Mouse (Mus musculus) limb, embryonic 13.5 days (tissue): ENCODE data around the gene Gbe1. TPM values are rescaled to one million over a fixed set of nuclear protein-coding genes. Genes with fewer than 3 reads are reported as not detected.
A peak's percentile ranks its signal among the peaks of the same experiment; 100 is the strongest.

ENCODE experiments used
- ATAC-seq: fragments of 200-750 bp; cut with Nextera tagmentation; 2 replicates; pipeline ENCODE4 v1.8.0; 2017; ENCODE audit warnings: low read depth, moderate number of reproducible peaks, moderate TSS enrichment; ENCODE audit not compliant: low FRiP score
- H3K27ac ChIP-seq: fragments of 300-500 bp; sonication (generic); 2 replicates; pipeline ENCODE4 v1.5.1; 2015; ENCODE audit warnings: inconsistent platforms, mild to moderate bottlenecking, moderate library complexity
- H3K27me3 ChIP-seq: fragments of 300-500 bp; sonication (generic); 2 replicates; pipeline ENCODE4 v1.6.1; 2015; ENCODE audit warnings: mild to moderate bottlenecking, inconsistent platforms
- H3K36me3 ChIP-seq: fragments of 300-500 bp; sonication (generic); 2 replicates; pipeline ENCODE4 v1.6.1; 2015; ENCODE audit warnings: inconsistent platforms, mild to moderate bottlenecking, moderate library complexity
- H3K4me1 ChIP-seq: fragments of 300-500 bp; sonication (generic); 2 replicates; pipeline ENCODE4 v1.6.1; 2015; ENCODE audit warnings: inconsistent platforms
- H3K4me2 ChIP-seq: fragments of 300-500 bp; sonication (generic); replicated peaks from 2 replicates; pipeline ENCODE4 v1.6.1; 2015; ENCODE audit warnings: inconsistent platforms, mild to moderate bottlenecking, moderate library complexity
- H3K4me3 ChIP-seq: fragments of 300-500 bp; sonication (generic); 2 replicates; pipeline ENCODE4 v1.5.1; 2015; ENCODE audit warnings: moderate library complexity, mild to moderate bottlenecking, inconsistent platforms
- H3K9ac ChIP-seq: fragments of 300-500 bp; sonication (generic); 2 replicates; pipeline ENCODE4 v1.6.1; 2015; ENCODE audit warnings: mild to moderate bottlenecking, inconsistent platforms
- H3K9me3 ChIP-seq: fragments of 300-500 bp; sonication (generic); 2 replicates; pipeline ENCODE4 v1.6.1; 2016; ENCODE audit warnings: inconsistent platforms
- WGBS: fragments of 180-500 bp; shearing (Covaris S2); methylation state at CpG from one replicate; pipeline ENCODE4 v1.1.7; 2015; 5-methylcytosine and 5-hydroxymethylcytosine counted together
- polyA plus RNA-seq: library from polyadenylated mRNA; unstranded; fragments of >200 nt; fragmentation: Nextera tagmentation; extraction: Ambion mirVana; gene quantifications from 2 replicates; pipeline ENCODE4 v1.2.1, GENCODE M21; 2015

The Gbe1 gene
- 17.8 and 19.4 TPM in 2 replicates for polyA plus RNA-seq

DNA sequence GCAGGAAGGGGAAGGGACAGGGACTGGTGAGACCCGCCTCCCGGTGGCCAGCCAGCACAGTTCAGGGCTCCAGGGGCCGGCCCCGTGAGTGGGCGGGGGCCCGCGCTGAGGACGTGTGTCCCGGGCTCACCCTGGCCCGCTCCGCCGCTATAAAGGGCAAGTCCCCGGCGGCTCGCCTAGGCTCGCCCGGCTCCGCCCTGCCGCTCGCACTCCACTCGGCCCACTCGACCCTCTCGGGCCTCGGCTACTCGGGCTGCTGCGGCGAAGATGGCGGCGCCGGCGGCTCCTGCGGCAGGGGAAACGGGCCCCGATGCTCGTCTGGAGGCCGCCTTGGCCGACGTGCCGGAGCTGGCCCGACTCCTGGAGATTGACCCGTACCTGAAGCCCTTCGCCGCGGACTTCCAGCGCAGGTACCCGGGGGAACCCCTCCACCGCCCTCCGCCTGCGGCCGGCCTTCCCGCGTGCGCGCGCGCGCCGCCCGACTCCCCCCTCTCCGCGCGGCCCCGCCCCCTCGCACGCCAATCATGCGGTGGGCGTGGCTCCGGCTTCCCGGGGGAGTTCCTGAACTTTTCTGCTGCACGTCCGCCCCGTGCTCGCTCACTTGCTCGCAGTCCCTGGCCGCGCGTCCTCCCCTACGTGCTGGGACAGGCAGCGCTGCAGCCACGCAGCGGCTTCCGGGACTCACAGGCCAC is at the start of gene Gbe1:
TSS of gene Gbe1 (plus strand) at position 64 of the 692 bp plus-strand sequence.
- peak within 1 kb of the TSS; percentile 62 for H3K4me3 ChIP-seq
- no peaks in the 10 kb centered on the region for H3K9me3 ChIP-seq
- H3K27me3 ChIP-seq, result no peaks in the 10 kb centered on the region
- H3K4me1 ChIP-seq, result no peaks in the 10 kb centered on the region
- under 1% methylated on average over 36 of the region's 82 CpGs for WGBS
- no peaks in the 10 kb centered on the region for H3K36me3 ChIP-seq
- peak within 1 kb of the TSS; percentile 63 for H3K4me2 ChIP-seq
- peak; percentile 98 for ATAC-seq
- peak within 1 kb of the TSS; percentile 86 for H3K9ac ChIP-seq
- H3K27ac ChIP-seq, result peak within 1 kb of the TSS; percentile 94

DNA sequence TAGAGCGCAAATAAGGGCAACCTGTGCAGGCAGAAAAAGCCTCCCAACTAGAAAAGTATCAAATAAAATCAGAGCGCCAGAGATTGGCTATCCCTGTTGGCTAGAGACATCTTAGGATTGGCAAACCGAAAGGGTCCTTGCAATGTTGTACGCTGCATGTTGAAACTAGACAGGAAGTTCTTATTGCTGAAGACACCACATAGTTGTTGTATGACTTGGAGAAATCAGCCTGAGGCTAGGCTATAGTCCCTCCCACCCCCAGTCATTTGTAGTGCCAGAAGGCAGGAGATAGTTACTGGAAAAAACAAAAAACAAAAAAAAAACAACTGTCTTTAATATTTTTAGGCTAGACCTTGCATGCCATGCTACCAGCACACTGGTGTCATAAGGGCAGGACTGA is 3.1 kb upstream of the Gbe1 start:
- H3K4me2 ChIP-seq, result no peak overlapping the region
- H3K9ac ChIP-seq, result no peak overlapping the region
- H3K27me3 ChIP-seq, result no peaks in the 10 kb centered on the region
- H3K27ac ChIP-seq, result no peak overlapping the region
- no peaks in the 10 kb centered on the region for H3K36me3 ChIP-seq
- H3K4me1 ChIP-seq, result no peaks in the 10 kb centered on the region
- H3K9me3 ChIP-seq, result no peaks in the 10 kb centered on the region
- no peak for ATAC-seq
- no peak overlapping the region for H3K4me3 ChIP-seq
- 90% methylated on average over 4 of the region's 4 CpGs for WGBS

DNA sequence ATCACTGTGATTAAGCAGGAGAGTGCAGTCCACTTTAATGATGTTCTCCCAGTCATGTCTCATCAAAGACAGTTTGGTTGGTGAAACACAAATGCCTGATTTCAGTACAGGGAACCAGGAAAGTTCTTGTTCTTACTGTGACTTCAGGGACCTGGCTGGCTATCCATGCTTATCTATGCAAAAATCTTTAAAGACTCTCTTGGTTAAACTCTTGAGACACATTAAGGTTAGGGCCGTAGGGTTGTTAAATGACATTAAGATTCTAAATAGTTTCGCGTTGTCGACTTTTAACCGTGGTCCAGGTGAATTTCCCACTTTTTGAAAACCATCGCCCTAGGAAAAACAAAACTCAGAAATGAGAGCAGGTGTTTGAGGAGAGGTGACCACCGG is 258 bp upstream of the Gbe1 start:
- H3K4me3 ChIP-seq, result peak overlapping the region; percentile 62
- no peaks in the 10 kb centered on the region for H3K27me3 ChIP-seq
- H3K4me2 ChIP-seq, result peak overlapping the region; percentile 63
- 3% methylated on average over 7 of the region's 7 CpGs for WGBS
- H3K9ac ChIP-seq, result peak overlapping the region; percentile 86
- no peaks in the 10 kb centered on the region for H3K36me3 ChIP-seq
- peak overlapping the region; percentile 94; the same call in 1 of the 2 replicates for H3K27ac ChIP-seq
- no peaks in the 10 kb centered on the region for H3K9me3 ChIP-seq
- no peak for ATAC-seq
- H3K4me1 ChIP-seq, result no peaks in the 10 kb centered on the region

DNA sequence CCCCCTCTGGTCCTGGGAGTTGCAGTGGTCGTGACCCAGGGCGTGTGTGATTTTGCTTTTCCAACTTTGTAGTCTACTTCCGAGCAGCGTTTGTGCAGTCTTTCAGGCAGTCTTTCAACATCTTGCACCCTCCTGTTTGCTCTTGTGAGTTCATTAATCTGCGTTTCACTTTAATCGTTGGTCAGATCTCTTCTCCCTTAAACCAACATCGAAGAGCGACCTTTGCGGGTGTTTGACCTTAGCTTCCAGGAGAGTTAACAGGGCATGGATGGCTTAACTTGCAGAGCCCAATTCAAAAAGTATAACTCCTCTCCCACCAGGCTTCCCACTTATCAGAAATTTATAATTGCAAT is 805 bp downstream of the Gbe1 start:
- no peaks in the 10 kb centered on the region for H3K4me1 ChIP-seq
- no peaks in the 10 kb centered on the region for H3K27me3 ChIP-seq
- ATAC-seq, result no peak
- peak overlapping the region; percentile 94; the same call in 1 of the 2 replicates for H3K27ac ChIP-seq
- no peaks in the 10 kb centered on the region for H3K9me3 ChIP-seq
- peak overlapping the region; percentile 63 for H3K4me2 ChIP-seq
- no peaks in the 10 kb centered on the region for H3K36me3 ChIP-seq
- H3K4me3 ChIP-seq, result peak overlapping the region; percentile 62
- under 1% methylated on average over 9 of the region's 9 CpGs for WGBS
- H3K9ac ChIP-seq, result peak overlapping the region; percentile 86

DNA sequence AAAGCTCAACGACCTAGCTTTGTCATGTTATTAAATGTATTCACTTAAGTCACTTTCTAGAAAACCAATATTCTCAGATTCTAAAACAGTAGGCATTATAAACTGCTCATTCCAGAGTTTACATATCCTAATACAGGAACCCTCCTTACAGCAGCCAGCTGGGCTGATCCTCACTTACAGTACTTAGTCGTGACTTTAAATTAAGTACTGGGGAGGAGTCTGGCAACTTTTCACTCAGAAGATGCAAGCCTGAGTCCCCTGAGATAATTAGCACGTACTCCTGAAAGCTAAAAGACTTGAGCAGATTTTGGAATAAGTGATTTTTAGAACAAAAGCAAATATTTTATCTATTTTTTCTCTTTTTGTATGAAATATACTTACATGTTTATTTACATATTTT is 1.5 kb downstream of the Gbe1 start:
- 48% methylated on average over 3 of the region's 3 CpGs for WGBS
- Histone ChIP-seq H3K27ac (no peak overlapping the region), H3K4me2 (no peak overlapping the region), H3K36me3 (no peaks in the 10 kb centered on the region), H3K9me3 (no peaks in the 10 kb centered on the region), H3K27me3 (no peaks in the 10 kb centered on the region), H3K9ac (no peak overlapping the region), H3K4me3 (no peak overlapping the region), H3K4me1 (no peaks in the 10 kb centered on the region)
- ATAC-seq, result no peak

DNA sequence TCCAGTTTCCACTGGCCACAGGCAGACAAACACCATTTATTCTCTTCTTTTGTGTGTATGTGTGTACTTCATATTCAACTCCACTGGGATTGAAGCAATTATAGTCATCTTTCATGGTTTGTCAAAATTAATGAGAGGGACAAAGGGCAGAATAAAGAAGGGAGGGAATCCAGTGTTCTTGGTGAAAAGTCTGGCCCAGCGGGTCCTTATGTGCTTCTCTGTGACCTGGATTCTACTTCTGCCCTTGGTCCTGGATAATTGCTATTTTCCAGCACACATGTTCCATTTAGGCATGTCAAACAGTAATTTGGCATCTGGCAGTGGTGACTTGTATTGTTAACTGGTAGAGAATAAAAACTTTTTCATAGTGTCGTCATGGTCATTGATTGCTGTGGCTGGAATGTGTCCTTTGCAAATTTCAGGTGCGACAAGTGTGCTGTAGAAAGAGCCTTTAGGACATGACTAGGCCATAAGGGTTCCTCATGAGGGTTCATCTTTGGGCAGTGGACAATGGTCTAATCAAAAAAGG is 2.2 kb downstream of the Gbe1 start:
- H3K4me3 ChIP-seq, result no peak overlapping the region
- no peak overlapping the region for H3K4me2 ChIP-seq
- H3K36me3 ChIP-seq, result no peaks in the 10 kb centered on the region
- ATAC-seq, result no peak
- H3K27me3 ChIP-seq, result no peaks in the 10 kb centered on the region
- no peaks in the 10 kb centered on the region for H3K4me1 ChIP-seq
- 79% methylated on average over 3 of the region's 3 CpGs for WGBS
- H3K9ac ChIP-seq, result no peak overlapping the region
- no peak overlapping the region for H3K27ac ChIP-seq
- H3K9me3 ChIP-seq, result no peaks in the 10 kb centered on the region

DNA sequence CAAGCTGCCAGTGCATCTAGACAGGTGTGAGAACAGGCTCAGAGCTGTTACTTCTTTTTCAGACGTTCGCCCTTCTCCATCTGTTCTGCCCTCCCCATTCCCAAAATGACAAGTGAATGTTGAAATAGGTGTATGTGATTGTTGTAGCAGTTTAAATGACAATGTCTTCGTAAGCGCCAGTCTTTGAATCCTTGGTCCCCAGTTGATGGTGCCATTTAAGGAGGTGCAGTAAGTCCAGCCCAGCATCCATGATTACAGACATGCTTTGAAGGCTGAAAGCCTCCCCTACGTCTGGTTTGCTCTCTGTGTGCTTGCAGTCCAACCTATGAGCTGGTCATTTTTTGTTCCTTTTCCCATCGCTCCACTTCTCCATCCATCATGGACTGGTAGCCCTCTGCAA is 5.6 kb downstream of the Gbe1 start:
- no peak overlapping the region for H3K9ac ChIP-seq
- H3K4me3 ChIP-seq, result no peak overlapping the region
- no peaks in the 10 kb centered on the region for H3K9me3 ChIP-seq
- H3K4me1 ChIP-seq, result no peaks in the 10 kb centered on the region
- WGBS, result 88% methylated on average over 6 of the region's 6 CpGs
- ATAC-seq, result no peak
- no peak overlapping the region for H3K4me2 ChIP-seq
- no peaks in the 10 kb centered on the region for H3K36me3 ChIP-seq
- no peak overlapping the region for H3K27ac ChIP-seq
- no peaks in the 10 kb centered on the region for H3K27me3 ChIP-seq

DNA sequence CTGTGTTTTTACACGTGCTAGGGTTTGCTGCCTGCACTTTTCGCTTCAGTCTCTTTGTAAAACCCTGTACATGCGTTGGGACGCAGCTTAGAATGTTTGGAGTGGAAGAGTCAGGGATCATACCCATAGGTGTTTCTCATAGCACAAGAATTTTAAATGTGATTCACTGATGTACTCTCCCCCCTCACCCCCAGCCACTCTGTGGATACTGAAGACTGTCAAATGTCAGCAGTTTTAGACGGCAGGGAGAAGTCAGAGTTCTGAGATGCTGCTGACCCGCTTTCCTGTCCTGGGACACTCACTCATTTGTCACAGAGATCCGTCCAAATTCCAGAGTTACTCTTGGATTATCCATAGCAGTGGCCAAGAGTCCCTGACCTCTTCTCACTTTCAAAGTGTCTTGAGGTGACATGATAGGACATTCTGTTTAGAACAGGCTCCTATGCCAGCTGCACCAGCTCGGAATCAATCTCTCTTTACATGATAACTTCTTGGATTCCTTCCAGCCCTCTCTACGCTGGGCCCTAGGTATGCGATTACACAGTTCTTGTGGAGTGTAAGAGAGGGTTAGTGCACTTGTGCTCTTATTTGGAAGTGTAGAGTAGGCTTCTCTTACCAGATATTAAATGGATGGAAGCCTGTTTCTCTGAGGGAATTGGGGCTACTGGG is 7.0 kb downstream of the Gbe1 start:
- no peaks in the 10 kb centered on the region for H3K4me1 ChIP-seq
- H3K9ac ChIP-seq, result no peak overlapping the region
- H3K4me2 ChIP-seq, result no peak overlapping the region
- no peaks in the 10 kb centered on the region for H3K27me3 ChIP-seq
- no peaks in the 10 kb centered on the region for H3K9me3 ChIP-seq
- WGBS, result 71% methylated on average over 10 of the region's 10 CpGs
- H3K4me3 ChIP-seq, result no peak overlapping the region
- H3K36me3 ChIP-seq, result no peaks in the 10 kb centered on the region
- ATAC-seq, result no peak
- no peak overlapping the region for H3K27ac ChIP-seq

DNA sequence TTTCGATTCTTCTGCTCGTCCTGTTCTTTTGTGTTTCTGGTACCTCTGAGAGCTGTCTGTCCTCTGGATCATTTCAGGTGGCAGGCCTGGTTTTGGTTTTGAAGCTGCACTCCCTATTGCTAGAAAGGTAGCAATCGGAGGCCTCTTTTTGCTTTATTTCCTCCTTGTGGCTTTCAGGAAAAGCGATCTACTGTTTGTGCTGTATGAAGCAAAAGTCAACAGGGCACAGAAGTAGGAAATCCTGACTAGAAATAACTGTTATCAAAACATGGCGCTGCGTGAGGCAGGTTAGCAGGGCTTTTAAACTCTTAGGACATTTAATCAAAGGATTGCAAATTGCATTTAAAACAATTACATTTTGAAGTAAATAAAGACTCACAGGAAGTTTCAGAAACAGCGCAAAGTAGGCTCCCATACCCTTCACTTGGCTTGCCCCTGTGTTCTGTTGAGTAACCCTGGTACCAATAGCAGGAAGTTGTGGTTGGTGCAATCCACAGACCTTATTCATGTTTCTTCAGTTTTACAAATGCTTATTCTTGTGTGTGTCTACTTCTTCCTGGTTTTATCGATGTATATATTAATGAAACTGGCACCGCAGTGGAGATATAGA is 12.7 kb downstream of the Gbe1 start:
- no peak overlapping the region for H3K4me3 ChIP-seq
- H3K27me3 ChIP-seq, result no peaks in the 10 kb centered on the region
- H3K9ac ChIP-seq, result no peak overlapping the region
- peaks cover 7% of the 10 kb centered on the region for H3K4me1 ChIP-seq
- 87% methylated on average over 9 of the region's 9 CpGs for WGBS
- no peaks in the 10 kb centered on the region for H3K9me3 ChIP-seq
- H3K4me2 ChIP-seq, result no peak overlapping the region
- no peak overlapping the region for H3K27ac ChIP-seq
- no peaks in the 10 kb centered on the region for H3K36me3 ChIP-seq
- ATAC-seq, result no peak

DNA sequence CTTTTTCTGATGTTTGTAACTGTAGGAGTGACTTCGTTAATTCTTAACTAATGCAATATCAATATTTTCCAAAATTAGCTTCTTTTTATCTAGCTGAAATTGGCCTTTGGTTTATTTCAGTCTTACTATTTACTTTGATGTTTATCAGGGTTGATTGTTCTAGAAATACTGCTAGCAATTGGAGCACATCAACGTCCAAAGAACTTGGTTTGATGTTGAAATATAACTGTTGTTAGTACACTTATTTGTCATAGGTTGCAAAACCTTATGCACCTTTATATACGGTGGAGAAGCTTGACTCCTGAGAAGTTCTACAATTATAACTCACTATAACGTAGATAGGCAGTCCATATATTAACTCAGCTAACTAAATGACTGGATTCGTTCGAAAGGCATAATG is 14.8 kb downstream of the Gbe1 start:
- Histone ChIP-seq H3K27me3 (no peaks in the 10 kb centered on the region), H3K9me3 (no peaks in the 10 kb centered on the region), H3K27ac (no peak overlapping the region), H3K4me3 (no peak overlapping the region), H3K4me1 (peaks cover 7% of the 10 kb centered on the region), H3K36me3 (no peaks in the 10 kb centered on the region), H3K4me2 (no peak overlapping the region), H3K9ac (no peak overlapping the region)
- ATAC-seq, result no peak
- WGBS, result 54% methylated on average over 6 of the region's 6 CpGs

DNA sequence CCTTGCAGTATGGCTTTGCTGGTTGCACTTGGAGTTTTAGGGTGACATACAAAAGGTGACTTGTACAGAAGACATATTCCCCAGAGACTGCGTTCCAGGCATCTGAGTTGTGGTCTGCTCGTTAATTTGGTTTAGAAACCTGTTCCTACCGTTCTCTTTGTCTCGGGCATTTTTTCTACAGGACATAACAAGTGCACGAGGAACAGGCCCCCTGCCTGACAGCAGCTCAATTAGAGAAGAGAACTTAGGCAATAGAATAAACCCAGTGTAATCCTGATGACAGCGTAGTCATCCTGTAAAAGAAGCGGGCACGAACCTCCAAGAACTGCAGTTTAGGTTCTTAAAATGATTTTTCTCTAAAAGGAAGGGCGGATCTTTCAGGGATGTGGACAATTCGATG is 15.3 kb downstream of the Gbe1 start:
- no peak overlapping the region for H3K9ac ChIP-seq
- H3K27ac ChIP-seq, result no peak overlapping the region
- no peak overlapping the region for H3K4me2 ChIP-seq
- H3K27me3 ChIP-seq, result no peaks in the 10 kb centered on the region
- H3K4me3 ChIP-seq, result no peak overlapping the region
- no peak for ATAC-seq
- H3K36me3 ChIP-seq, result no peaks in the 10 kb centered on the region
- 49% methylated on average over 10 of the region's 10 CpGs for WGBS
- H3K9me3 ChIP-seq, result no peaks in the 10 kb centered on the region
- peaks cover 7% of the 10 kb centered on the region for H3K4me1 ChIP-seq

DNA sequence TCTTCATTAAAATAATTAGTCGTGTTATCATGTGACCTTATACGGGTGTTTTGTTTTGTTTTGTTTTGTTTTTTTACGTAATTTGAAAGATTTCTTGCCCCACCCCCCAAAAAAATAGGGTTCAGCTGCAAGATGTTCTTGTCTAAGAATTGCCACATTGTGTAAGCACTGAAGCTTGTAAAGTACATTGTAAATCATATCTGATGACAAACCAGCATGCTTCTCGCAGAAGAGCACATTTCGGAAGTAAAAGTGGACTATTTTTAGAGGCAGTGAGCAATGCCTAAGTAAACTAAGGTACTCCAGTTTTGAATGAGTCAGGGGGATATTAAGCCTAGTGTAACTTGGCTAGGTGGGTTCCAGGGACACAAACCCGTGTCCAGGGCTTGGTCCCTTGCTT is 15.7 kb downstream of the Gbe1 start:
- 60% methylated on average over 6 of the region's 6 CpGs for WGBS

More for the DNA sequence above, 15.7 kb downstream of the Gbe1 start:
- H3K27ac ChIP-seq, result no peak overlapping the region
- no peak; the same call in 1 of the 2 replicates for ATAC-seq
- H3K9ac ChIP-seq, result no peak overlapping the region
- H3K9me3 ChIP-seq, result no peaks in the 10 kb centered on the region
- peaks cover 7% of the 10 kb centered on the region for H3K4me1 ChIP-seq
- no peaks in the 10 kb centered on the region for H3K36me3 ChIP-seq
- H3K27me3 ChIP-seq, result no peaks in the 10 kb centered on the region
- no peak overlapping the region for H3K4me2 ChIP-seq
- H3K4me3 ChIP-seq, result no peak overlapping the region
